ENCODE assay signal across 8 mouse cellular contexts in genomic region chr19:3935032-3935895, GRCm38 (mm10). TPM values are rescaled to one million over a fixed set of nuclear protein-coding genes. Genes with fewer than 3 reads are reported as not detected.
A peak's percentile ranks its signal among the peaks of the same experiment; 100 is the strongest.
DNase-seq lines count a peak whose midpoint lies in the region; ATAC-seq and TF ChIP-seq lines count a peak whose summit lies in the region.

Gene Unc93b1 (plus strand): TSS chr19:3935186.

- H3K27ac ChIP-seq in embryonic facial prominence, embryonic 10.5 days (replicated peaks): peak within 1 kb of the TSS; percentile 73
- peak within 1 kb of the TSS; percentile 40 for H3K27ac ChIP-seq in kidney, adult 2 months (ENCODE audit: insufficient read depth, low read depth, low read length)
- peak within 1 kb of the TSS; percentile 65 for H3K27ac ChIP-seq in liver, adult 2 months (replicated peaks; ENCODE audit: insufficient read depth, low read depth, low read length)
- H3K27ac ChIP-seq in midbrain, postnatal 0 days (ENCODE audit: low read depth, low read length): no peak within 1 kb of the TSS

- H3K9me3 ChIP-seq in embryonic facial prominence, embryonic 10.5 days: no peaks in the 10 kb centered on the region
- no peaks in the 10 kb centered on the region for H3K9me3 ChIP-seq in midbrain, postnatal 0 days (ENCODE audit: low read length)

- H3K4me1 ChIP-seq in embryonic facial prominence, embryonic 10.5 days: peaks cover 22% of the 10 kb centered on the region
- peaks cover 3% of the 10 kb centered on the region; the same call in 1 of the 2 replicates for H3K4me1 ChIP-seq in kidney, adult 2 months (ENCODE audit: control insufficient read depth, insufficient read depth, low read length)
- H3K4me1 ChIP-seq in liver, adult 2 months (ENCODE audit: control insufficient read depth, insufficient read depth, low read length): peaks cover 5% of the 10 kb centered on the region; the same call in 1 of the 2 replicates
- H3K4me1 ChIP-seq in midbrain, postnatal 0 days (ENCODE audit: insufficient read depth, low read length): peaks cover 3% of the 10 kb centered on the region; the same call in 1 of the 2 replicates

- TF ChIP-seq CTCF in kidney, adult 2 months (conservative IDR thresholded peaks at IDR 0.05; ENCODE audit: insufficient read depth, insufficient read length, low read depth, low read length): no peak
- TF ChIP-seq CTCF in liver, adult 2 months (IDR thresholded peaks at IDR 0.05; ENCODE audit: low read depth, low read length): no peak
- no peak for TF ChIP-seq CTCF in midbrain, postnatal 0 days (IDR thresholded peaks at IDR 0.05)

- H3K4me3 ChIP-seq in embryonic facial prominence, embryonic 10.5 days: peak within 1 kb of the TSS; percentile 64
- H3K4me3 ChIP-seq in kidney, adult 2 months (ENCODE audit: insufficient read depth, low read depth, low read length): peak within 1 kb of the TSS; percentile 63
- H3K4me3 ChIP-seq in liver, adult 2 months (ENCODE audit: insufficient read depth, low read depth, low read length): peak within 1 kb of the TSS; percentile 75
- H3K4me3 ChIP-seq in midbrain, postnatal 0 days (ENCODE audit: low read depth, low read length): peak within 1 kb of the TSS; percentile 34

- peak within 1 kb of the TSS; percentile 62 for H3K4me2 ChIP-seq in midbrain, postnatal 0 days (ENCODE audit: low read depth, low read length, poor library complexity, severe bottlenecking)

- no peaks in the 10 kb centered on the region for H3K36me3 ChIP-seq in embryonic facial prominence, embryonic 10.5 days (replicated peaks)
- no peaks in the 10 kb centered on the region for H3K36me3 ChIP-seq in kidney, adult 2 months (ENCODE audit: control insufficient read depth, insufficient read depth, low read length)
- H3K36me3 ChIP-seq in liver, adult 2 months (ENCODE audit: control insufficient read depth, insufficient read depth, low read length): no peaks in the 10 kb centered on the region
- no peaks in the 10 kb centered on the region for H3K36me3 ChIP-seq in midbrain, postnatal 0 days (ENCODE audit: insufficient read depth, low read length)

- no peak for TF ChIP-seq POLR2A in kidney, adult 2 months (IDR thresholded peaks at IDR 0.05; ENCODE audit: low read depth, low read length)
- peak; percentile 45; the same call in 1 of the 2 replicates for TF ChIP-seq POLR2A in liver, adult 2 months (IDR thresholded peaks at IDR 0.05; ENCODE audit: extremely low read depth, insufficient read depth, low read length)

- peak; percentile 72 for ATAC-seq in midbrain, postnatal 0 days (ENCODE audit: low FRiP score)

- peak; percentile 62 to 67 for DNase-seq in right cerebral cortex, postnatal 10 days (ENCODE audit: low spot score in 2 of 2)
- DNase-seq in right cerebral cortex, adult 2 months (ENCODE audit: low spot score in 2 of 2): no peak
- DNase-seq in embryonic facial prominence, embryonic 10.5 days (ENCODE audit: low spot score): peak; percentile 75
- peak; percentile 78 for DNase-seq in heart, adult 8-10 months (ENCODE audit: low spot score)
- DNase-seq in kidney, adult 2 months: peak; percentile 83
- DNase-seq in liver, adult 2 months (ENCODE audit: extremely low read depth, low read depth, low spot score): peak; percentile 77
- DNase-seq in midbrain, postnatal 0 days (ENCODE audit: low spot score): peak; percentile 39
- peak; percentile 76 for DNase-seq in testis, postnatal 10 days (ENCODE audit: low spot score)

- WGBS in embryonic facial prominence, embryonic 10.5 days: 5% methylated on average over 42 of the region's 42 CpGs
- WGBS in kidney, adult 2 months: 9% methylated on average over 42 of the region's 42 CpGs
- WGBS in liver, adult 2 months: 6% methylated on average over 42 of the region's 42 CpGs
- WGBS in midbrain, postnatal 0 days: 8% methylated on average over 41 of the region's 42 CpGs

- peaks cover 31% of the 10 kb centered on the region for H3K27me3 ChIP-seq in embryonic facial prominence, embryonic 10.5 days (replicated peaks; ENCODE audit: low read depth, poor library complexity, severe bottlenecking)
- no peaks in the 10 kb centered on the region for H3K27me3 ChIP-seq in kidney, adult 2 months (replicated peaks; ENCODE audit: control insufficient read depth, insufficient read depth, low read length)
- H3K27me3 ChIP-seq in liver, adult 2 months (ENCODE audit: control insufficient read depth, insufficient read depth, low read length): no peaks in the 10 kb centered on the region
- H3K27me3 ChIP-seq in midbrain, postnatal 0 days (ENCODE audit: insufficient read depth, low read length): 0 out of 2 replicates have a peak, but pooled peaks cover 8% of the 10 kb centered on the region

- peak within 1 kb of the TSS; percentile 81 for H3K9ac ChIP-seq in liver, adult 2 months (ENCODE audit: low read depth, low read length)
- peak within 1 kb of the TSS; percentile 14; the same call in 1 of the 2 replicates for H3K9ac ChIP-seq in midbrain, postnatal 0 days (replicated peaks; ENCODE audit: low read length, poor library complexity, severe bottlenecking)

- H3K79me2 ChIP-seq in liver, adult 2 months (ENCODE audit: control insufficient read depth, insufficient read depth, low read length): no peaks in the 10 kb centered on the region

RNA-seq across cellular contexts. Expression of gene Unc93b1, which starts in this region (rescaled TPM):
- 7.3 and 8.4 TPM in 2 replicates for polyA plus RNA-seq in embryonic facial prominence, embryonic 10.5 days (2016; fragmentation: Nextera tagmentation; extraction: Ambion mirVana)
- 10 to 100 TPM; 11.1 to 19.2 (median 13.7) TPM for total RNA-seq in heart, adult 8-10 months (2022)
- polyA plus RNA-seq in kidney, adult 2 months (2012; rRNA removed): 52.3 and 55.7 TPM in 2 replicates
- total RNA-seq in liver, adult 2 months (2014; rRNA removed): 41.1 and 41.5 TPM in 2 replicates
- polyA plus RNA-seq in liver, adult 2 months (2012; rRNA removed): 68.9 and 102 TPM in 2 replicates
- 13.0 and 23.2 TPM in 2 replicates for total RNA-seq in midbrain, postnatal 0 days (2014; rRNA removed)
- polyA plus RNA-seq in midbrain, postnatal 0 days (2015; fragmentation: Nextera tagmentation; extraction: Ambion mirVana): 11.2 and 12.4 TPM in 2 replicates

Comparison
In these comparisons a context has a peak if more than half of its experiments do, and no peak if none do; other contexts are left out.
1. DNase-seq: peak in right cerebral cortex, postnatal 10 days (2 of 2), embryonic facial prominence, embryonic 10.5 days (single experiment), heart, adult 8-10 months (single experiment), kidney, adult 2 months (single experiment), liver, adult 2 months (single experiment), midbrain, postnatal 0 days (single experiment) and testis, postnatal 10 days (single experiment); none in right cerebral cortex, adult 2 months (0 of 2).
2. Peak in every context shown above with its lines, with median percentiles within 50 percentile points of each other: H3K4me3 ChIP-seq.